Mouse (Mus musculus): ENCODE results near the gene Chrd.
A peak's percentile ranks its signal among the peaks of the same experiment; 100 is the strongest.

The Chrd gene

DNA sequence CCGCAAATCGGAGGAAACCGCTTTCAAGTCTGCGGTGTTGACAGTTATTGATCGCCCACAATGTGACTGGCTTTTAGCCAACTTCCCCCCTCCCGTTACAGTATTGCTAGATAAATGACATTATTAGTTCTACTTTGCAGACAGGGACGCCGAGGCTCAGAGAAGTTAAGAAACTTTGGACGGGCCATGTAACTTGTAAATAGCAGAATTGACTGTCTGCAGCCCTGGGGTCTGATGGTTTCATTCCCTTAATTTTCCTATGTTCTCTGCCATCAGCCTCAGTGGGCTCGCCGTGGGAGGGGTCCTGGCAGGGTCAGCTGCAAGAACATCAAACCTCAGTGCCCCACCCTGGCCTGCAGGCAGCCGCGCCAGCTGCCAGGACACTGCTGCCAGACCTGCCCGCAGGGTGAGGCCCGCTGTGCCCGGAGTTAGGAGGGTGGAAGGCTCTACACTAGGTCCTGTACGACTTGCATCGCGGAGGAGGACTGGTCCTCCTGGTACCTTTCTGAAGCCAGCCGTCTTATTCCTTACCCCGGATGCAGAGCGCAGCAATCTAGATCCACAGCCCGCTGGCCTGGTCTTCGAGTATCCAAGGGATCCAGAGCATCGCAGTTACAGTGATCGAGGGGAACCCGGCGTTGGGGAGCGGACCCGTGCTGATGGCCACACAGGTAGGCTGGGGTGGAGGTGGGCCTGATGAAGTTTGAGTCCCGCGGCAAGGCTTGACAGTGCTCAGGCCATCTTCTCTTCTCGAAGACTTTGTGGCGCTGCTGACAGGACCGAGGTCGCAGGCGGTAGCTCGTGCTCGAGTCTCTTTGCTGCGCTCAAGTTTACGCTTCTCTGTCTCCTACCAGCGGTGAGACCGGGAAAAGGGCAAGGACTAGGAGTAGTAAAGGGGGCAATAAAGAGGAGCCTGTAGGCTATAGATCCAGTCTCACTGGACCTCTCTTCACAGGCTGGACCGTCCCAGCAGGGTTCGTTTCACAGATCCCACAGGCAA lies 1.1 kb downstream of the Chrd start, which contains the start of gene Thpo:
TSS of gene Thpo (minus strand) at position 781 of the 1,000 bp plus-strand sequence.
- DNase-seq (ENCODE audit: low spot score) = no peak

DNA sequence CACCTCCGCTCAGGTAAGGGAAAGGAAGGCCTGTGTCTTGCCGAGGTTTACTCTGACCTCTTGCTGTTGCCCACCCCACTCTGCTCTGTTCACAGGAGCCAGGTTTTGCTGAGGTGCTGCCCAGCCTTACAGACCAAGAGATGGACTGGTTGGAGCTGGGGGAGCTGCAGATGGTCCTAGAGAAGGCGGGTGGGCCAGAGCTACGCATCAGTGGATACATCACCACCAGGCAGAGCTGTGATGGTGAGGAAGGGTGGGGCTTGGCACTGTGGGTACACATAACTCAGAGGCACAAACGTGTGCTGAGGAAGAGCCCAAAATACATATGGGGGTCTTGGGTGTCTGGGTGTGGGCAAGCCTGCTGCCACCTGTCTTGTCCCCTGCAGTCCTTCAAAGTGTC lies 2.7 kb downstream of the Chrd start:
- no peak for DNase-seq (ENCODE audit: low spot score)

DNA sequence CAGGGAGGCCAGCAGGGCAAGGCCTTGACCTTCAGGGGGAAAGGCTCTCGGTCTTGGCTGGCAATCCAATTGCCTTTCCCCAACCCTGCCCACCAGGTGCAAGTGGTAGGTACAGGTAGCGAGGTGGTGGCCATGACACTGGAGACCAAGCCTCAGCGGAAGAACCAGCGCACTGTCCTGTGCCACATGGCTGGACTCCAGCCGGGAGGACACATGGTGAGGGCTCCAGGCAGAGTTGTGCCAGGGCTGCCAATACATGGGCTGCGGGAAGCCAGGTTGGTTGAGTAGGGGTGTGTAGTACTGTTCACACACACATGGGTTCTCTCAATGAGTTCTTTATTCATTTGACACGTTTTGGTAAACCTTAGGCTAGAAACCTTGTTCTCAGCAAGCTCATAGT lies 3.2 kb downstream of the Chrd start:
- DNase-seq (ENCODE audit: low spot score) = no peak

DNA sequence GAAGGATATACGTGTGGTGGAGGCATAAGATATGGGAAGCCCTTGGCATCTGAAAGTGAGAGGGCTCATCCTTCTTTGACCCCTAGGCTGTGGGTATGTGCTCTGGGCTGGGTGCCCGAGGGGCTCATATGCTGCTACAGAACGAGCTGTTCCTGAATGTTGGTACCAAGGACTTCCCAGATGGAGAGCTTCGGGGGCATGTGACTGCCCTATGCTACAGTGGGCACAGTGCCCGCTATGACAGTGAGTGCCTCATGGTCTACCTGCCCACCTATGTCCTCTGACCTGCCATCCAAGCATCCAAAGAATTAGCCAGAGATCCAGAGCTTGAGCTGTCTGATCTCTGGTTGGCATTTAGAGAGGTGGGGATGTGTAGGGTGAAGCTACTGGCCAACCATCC lies 3.9 kb downstream of the Chrd start:
- no peak for DNase-seq (ENCODE audit: low spot score)

DNA sequence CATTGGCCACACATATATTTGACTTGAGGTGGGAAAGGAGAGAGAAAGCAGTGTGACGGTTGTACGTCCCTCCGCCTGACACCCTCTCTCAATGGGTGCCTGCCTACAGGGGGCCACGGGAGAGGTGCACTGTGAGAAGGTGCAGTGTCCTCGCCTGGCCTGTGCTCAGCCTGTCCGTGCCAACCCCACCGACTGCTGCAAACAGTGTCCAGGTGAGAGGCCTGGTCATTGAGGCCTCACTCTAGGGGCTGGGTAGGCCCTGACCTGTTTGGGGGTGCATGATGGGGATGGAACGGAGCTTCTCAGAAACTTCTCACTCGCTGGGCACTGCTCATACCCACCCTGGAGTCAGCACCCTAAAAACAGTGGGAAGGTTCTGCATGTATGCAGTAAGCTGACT lies 6.9 kb downstream of the Chrd start:
- no peak for DNase-seq (ENCODE audit: low spot score)

DNA sequence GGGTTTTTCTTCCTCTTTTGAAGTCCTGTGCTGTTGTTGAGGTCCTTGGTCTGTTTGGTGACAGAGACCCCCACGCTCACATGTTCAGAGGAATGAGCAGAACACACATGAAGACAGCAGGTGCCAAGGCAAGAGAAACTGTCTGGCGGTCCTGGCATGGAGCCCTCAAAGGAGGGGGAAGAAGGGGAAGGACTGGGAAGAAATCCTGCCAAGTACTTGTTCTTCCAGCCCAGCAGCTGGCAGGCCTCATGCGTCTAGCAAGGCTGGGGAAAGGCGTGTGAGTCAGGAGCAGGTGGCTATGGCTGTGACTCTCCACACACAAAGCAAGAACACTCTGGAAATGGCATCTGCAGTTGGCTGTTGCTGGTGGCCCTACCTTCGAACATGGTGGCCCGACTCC lies 13.7 kb downstream of the Chrd start:
- DNase-seq (ENCODE audit: low spot score) = peak; percentile 43

DNA sequence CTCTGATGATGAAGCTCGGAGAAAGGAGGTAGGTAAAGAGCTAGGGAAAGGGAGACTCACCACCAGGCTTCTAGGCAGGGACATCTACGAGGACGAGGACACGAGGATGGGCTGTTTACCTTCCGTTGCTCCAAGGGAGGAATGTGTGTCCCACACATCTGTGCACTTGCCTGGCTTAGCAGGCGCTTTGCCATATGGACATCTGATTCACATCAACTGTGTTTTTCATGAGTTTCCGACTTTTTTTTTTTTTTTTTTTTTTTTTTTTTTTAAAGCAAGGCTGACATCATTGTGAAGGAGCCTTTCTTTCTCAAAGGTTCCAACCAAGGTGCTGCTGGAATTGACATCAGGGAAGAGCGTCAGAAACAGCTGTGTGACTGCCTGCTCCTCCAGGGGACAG lies 17.6 kb downstream of the Chrd start:
- DNase-seq (ENCODE audit: low spot score) = peak; percentile 18

DNA sequence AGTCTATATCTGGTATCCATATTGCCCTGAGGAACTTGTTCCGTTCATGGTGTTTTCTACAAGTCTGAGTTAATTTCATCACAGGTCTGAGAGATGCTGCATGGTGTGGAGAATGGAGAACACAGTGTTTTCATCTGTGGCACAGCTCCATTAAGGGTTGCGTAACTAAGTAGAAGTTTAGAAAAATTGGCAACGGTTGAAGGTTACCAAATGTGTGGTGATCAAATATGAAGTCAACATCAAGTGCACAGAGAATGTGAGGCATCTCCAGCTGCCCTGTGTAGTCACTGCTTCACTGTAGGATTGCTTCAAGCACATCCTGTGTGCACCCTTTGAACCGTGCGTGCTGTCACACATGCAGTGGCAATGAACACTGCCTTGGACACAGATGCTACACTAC lies 23.1 kb downstream of the Chrd start:
- no peak for DNase-seq (ENCODE audit: low spot score)

DNA sequence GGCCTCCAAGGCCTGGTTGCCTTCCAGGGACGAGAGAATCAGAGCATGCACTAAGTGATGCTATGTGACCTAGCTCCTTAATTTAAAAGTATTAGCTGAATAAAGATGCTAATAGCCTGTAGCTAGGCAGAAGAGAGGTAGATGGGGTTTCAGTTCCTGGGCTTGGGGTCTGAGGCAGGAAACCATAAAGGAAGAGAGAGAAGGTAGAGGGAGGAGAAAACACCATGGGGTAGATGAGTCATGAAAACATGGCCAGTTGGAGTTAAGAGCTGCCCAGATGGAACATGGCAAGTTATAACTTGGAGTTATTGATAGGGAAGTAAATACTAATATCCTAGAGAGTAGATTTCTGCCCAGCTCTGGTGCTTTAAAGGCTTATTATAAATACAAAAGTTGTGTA lies 24.5 kb downstream of the Chrd start:
- DNase-seq (ENCODE audit: low spot score) = no peak

DNA sequence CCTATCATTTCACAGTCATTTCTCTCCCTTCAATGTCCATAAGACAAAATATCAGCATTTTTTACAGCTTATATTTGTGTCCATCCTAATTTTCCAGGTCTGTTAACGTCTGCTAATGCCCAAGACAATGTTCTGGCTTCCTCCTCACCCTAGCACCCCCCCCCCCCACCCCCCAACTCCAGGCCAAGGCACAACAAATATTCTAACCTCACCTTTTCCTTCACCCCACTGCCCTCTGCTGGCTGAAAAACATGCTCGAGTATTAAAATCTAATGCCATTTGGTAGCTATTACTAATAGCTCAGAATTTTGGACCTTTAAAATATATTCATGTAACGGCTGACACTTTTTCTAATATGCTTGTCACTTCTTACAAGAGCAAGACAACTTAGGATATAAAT lies 28.8 kb downstream of the Chrd start:
- peak; percentile 39 for DNase-seq (ENCODE audit: low spot score)

DNA sequence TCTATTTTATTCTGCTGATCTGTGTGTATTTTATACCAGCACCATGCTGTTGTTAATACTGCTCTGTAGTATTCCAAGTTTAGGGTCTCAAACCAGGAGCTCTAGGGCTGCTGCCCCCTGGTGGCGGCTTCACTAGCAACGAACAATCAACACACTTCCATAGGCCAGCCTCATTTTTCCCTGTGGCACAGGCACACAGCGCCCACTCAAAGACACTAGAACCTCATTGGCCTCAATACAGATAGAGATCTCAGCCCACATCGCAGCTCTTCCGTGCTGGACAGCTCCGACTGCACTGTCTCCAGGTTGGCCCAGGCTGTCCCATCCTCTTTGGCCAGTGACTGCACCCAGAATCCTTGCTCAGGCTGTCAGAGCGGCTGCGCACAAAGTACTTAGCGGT lies 32.3 kb downstream of the Chrd start:
- peak; percentile 25 for DNase-seq (ENCODE audit: low spot score)

DNA sequence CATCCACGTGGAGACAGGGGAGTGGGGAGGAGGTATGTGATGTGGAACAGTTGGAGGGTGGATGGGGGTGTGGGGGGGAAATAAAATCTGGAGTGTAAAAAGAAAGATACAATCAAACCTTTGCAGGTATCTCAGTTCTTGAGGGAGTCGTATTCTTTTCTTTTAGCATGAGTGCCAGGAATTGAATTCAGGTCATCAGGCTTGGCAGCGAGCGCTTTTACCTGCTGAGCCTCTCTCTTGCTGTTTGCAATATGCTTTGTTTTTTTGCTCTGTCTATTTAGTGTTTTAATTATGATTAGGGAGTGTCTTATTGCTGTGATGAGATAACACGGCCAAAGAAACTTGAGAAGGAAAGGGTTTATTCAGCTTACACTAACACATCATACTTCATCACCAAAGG lies 42.1 kb downstream of the Chrd start:
- DNase-seq (ENCODE audit: low spot score) = no peak

DNA sequence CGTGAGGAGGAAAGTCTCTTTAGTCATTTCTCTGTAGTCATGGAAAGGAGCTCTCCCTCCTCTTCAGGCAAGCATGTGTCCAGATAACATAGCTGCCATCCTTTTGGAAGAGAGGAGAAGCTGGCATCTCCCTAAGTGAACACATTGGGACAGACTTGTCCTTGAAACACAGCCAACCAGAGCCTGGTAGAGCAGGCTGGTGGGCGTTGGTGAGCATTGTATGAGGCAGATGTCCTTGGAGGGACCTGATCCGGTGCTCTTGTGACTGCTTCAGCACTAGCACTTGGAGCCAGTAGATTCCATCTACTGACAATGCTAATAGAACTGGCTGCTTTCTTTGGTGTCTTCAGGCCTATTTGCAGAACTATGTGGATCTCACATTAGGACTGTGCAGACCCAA lies 46.9 kb downstream of the Chrd start:
- no peak for DNase-seq (ENCODE audit: low spot score)

DNA sequence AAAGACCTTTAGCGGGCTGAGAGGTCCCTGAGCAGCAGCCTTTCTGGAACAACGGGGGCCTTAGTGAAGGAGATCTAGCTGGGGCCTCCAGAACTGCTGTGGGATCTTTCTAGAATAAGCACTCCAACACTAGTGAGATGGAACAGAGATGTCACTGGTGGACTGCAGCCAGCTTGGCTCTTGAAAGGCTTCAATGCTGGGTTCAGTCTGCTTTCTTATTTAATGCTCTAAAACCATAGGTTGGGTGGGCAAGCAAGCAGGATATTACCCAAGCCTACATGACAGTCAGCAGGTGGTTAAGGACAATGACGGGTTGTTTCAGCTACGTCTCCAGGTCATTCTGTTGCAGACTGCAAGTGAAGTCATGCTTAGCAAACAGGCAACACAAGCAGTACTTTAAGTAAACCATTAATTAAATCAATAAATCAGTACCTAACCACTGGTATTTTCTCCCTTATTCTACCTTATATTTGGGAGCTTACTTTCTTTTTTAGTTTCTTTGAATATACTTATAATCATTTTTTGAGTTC lies 48.2 kb downstream of the Chrd start:
- no peak for DNase-seq (ENCODE audit: low spot score)

DNA sequence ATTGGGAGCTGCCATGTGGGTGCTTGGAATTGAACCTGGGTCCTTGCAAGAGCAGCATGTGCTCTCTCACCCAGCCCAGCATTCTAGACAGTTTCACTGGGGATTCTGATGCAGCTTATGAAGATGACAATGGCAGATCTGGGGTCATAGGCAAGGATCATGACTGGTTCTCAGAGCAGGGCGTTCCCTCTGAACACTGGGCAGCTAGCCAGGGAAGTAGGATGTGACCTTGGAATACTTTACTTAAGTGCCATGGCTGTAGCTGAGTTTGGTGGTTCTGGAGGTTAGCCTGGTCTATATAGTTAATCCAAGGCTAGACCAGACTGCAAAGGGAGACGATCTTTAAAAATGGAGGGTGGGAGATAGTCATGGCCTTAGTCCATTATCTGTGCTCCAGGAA lies 51.0 kb downstream of the Chrd start:
- no peak for DNase-seq (ENCODE audit: low spot score)

DNA sequence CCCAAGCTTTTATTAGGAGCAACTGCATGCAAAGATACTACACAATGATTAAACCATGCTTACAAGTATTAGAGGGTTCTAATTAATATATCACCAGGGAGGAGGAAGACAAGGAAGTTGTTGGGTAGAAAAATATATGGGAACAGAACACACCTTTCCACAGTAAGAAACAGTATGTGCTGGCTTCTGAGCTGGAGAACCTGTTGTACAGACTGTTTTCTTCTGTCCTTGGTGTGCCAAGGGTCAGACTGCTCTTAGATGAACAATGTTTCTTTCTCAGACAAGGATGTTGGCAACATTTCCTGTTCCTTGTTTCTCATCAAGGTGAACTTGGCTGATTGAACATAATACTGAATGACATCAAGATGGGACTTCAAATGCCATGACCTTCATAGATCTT lies 51.8 kb downstream of the Chrd start:
- DNase-seq (ENCODE audit: low spot score) = no peak

DNA sequence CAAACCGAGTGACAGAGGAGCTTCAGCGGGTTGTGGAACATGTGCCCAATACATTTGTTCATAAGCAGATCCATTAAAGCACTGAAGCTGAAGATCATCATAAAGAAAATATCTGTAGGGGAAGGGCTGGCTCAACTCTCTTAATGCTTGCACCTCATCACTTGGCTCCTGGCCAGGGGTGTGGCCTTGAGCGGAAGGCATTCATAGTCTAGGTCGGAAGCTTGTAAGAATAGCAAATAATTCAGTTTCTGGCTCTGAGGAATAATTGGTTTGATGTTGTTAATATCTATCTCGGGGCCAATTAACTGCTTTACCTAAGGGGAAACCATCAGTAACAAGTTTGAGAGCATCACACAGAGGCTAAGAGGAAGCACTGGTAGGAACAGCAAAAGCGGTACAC lies 53.6 kb downstream of the Chrd start:
- DNase-seq (ENCODE audit: low spot score) = peak; percentile 35

DNA sequence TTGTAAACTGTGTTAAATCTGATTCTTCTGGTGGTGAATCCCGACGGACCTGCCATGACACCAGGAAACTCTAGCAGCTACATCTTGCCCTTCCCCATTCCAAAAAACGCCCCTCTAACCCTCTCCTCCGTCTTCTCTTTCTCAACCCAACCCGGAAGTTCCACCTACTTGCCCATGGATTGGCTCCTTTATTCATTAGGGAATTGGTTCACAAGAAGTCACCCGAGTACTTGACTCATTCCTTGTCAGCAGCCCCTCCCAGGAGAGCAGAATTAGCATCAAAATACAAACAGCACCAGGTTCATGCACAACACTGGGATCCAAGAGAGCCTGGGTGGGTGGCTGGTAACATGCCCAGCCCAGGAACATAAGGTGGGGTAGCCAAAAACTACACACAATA lies 58.9 kb downstream of the Chrd start:
- DNase-seq (ENCODE audit: low spot score) = no peak
